Mouse (Mus musculus): ENCODE measurements at regions not wholly inside any gene's neighbourhood (a gene's known extent, or its start where the extent isn't known, plus 50 kb on each side); places are given as distances from the start of the nearest gene placed in this dataset.

DNA sequence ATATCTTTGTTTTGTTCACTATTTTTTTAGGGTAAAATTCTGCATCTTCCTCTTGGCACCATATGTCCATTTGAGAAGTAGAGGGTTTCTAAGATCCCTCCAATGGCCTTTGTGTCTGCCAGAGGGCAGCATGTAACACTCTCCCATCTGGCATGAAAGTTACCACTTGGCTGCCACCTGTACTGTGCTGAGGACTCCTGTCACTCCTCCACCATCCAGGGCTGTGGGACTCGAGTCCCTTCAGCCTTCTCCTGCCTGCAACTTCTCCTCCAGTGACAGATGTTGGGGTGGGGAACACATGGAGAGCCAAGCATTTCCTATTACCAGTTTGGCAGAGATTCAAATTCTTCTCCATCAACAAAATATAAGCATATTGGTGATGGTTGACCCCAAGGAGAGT, 262.3 kb upstream of the Marcks start:
- no peak for ATAC-seq (replicated peaks; ENCODE audit: insufficient number of reproducible peaks, low FRiP score, low TSS enrichment)
- Histone ChIP-seq H3K9ac (ENCODE audit: low read depth, low read length) (no peak overlapping the region), H3K4me1 (ENCODE audit: control insufficient read depth, insufficient read depth, low read length) (peaks cover 5% of the 10 kb centered on the region), H3K4me3 (ENCODE audit: low read depth, low read length) (no peak overlapping the region), H3K36me3 (ENCODE audit: control insufficient read depth, insufficient read depth, low read length) (no peaks in the 10 kb centered on the region), H3K4me2 (no peak overlapping the region), H3K27me3 (ENCODE audit: control insufficient read depth, insufficient read depth, low read length) (no peaks in the 10 kb centered on the region), H3K27ac (ENCODE audit: low read depth, low read length) (no peak overlapping the region), H3K9me3 (replicated peaks; ENCODE audit: control insufficient read depth, low read length) (no peaks in the 10 kb centered on the region)
- 23% methylated on average over 1 of the region's 1 CpGs for WGBS (ENCODE audit: insufficient replicate concordance)

- Histone ChIP-seq H3K4me2 (no peak overlapping the region), H3K27me3 (ENCODE audit: control insufficient read depth, insufficient read depth, low read length) (no peaks in the 10 kb centered on the region), H3K36me3 (ENCODE audit: control insufficient read depth, insufficient read depth, low read length) (no peaks in the 10 kb centered on the region), H3K9me3 (replicated peaks; ENCODE audit: control insufficient read depth, low read length) (no peaks in the 10 kb centered on the region), H3K9ac (ENCODE audit: low read depth, low read length) (no peak overlapping the region), H3K27ac (ENCODE audit: low read depth, low read length) (no peak overlapping the region), H3K4me1 (ENCODE audit: control insufficient read depth, insufficient read depth, low read length) (peaks cover 5% of the 10 kb centered on the region), H3K4me3 (ENCODE audit: low read depth, low read length) (no peak overlapping the region)
- ATAC-seq (replicated peaks; ENCODE audit: insufficient number of reproducible peaks, low FRiP score, low TSS enrichment): no peak
- WGBS (ENCODE audit: insufficient replicate concordance): 33% methylated on average over 4 of the region's 4 CpGs
Observed at GRCm38 (mm10) chr10:37400379-37400778, 261.7 kb upstream of the Marcks start.

- H3K4me2 ChIP-seq: peak overlapping the region; percentile 64
- H3K9me3 ChIP-seq (replicated peaks; ENCODE audit: control insufficient read depth, low read length): no peaks in the 10 kb centered on the region
- H3K36me3 ChIP-seq (ENCODE audit: control insufficient read depth, insufficient read depth, low read length): no peaks in the 10 kb centered on the region
- H3K27ac ChIP-seq (ENCODE audit: low read depth, low read length): peak overlapping the region; percentile 80
- H3K4me3 ChIP-seq (ENCODE audit: low read depth, low read length): peak overlapping the region; percentile 31
- H3K4me1 ChIP-seq (ENCODE audit: control insufficient read depth, insufficient read depth, low read length): peaks cover 5% of the 10 kb centered on the region
- H3K27me3 ChIP-seq (ENCODE audit: control insufficient read depth, insufficient read depth, low read length): no peaks in the 10 kb centered on the region
- peak; percentile 90 for ATAC-seq (replicated peaks; ENCODE audit: insufficient number of reproducible peaks, low FRiP score, low TSS enrichment)
- WGBS (ENCODE audit: insufficient replicate concordance): 2% methylated on average over 18 of the region's 18 CpGs
- peak overlapping the region; percentile 60 for H3K9ac ChIP-seq (ENCODE audit: low read depth, low read length)
Observed at GRCm38 (mm10) chr10:37397271-37397991, 258.7 kb upstream of the Marcks start.

DNA sequence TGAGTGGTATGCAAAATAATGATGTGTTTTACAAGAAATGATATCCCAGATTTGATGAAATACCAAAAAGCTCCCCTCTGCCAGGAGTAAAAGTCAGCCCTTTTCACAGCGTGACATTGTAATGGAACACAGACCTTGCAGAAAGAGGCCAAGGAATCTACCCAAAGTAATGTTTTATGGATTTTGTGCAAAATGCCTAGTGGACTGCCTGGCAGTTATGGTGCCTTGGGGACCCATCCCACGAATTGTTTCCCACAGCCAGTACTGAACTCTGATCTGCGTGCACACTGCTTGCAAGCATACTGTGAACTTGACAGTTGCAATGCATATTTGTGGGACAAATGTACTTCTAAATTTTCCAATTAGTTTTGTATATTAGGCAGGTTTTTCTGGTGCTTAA, 251.3 kb upstream of the Marcks start:
- WGBS (ENCODE audit: insufficient replicate concordance): 68% methylated on average over 3 of the region's 3 CpGs
- Histone ChIP-seq H3K27me3 (ENCODE audit: control insufficient read depth, insufficient read depth, low read length) (no peaks in the 10 kb centered on the region), H3K27ac (ENCODE audit: low read depth, low read length) (no peak overlapping the region), H3K4me3 (ENCODE audit: low read depth, low read length) (no peak overlapping the region), H3K9me3 (replicated peaks; ENCODE audit: control insufficient read depth, low read length) (no peaks in the 10 kb centered on the region), H3K36me3 (ENCODE audit: control insufficient read depth, insufficient read depth, low read length) (no peaks in the 10 kb centered on the region), H3K9ac (ENCODE audit: low read depth, low read length) (no peak overlapping the region), H3K4me2 (no peak overlapping the region), H3K4me1 (ENCODE audit: control insufficient read depth, insufficient read depth, low read length) (no peaks in the 10 kb centered on the region)
- no peak for ATAC-seq (replicated peaks; ENCODE audit: insufficient number of reproducible peaks, low FRiP score, low TSS enrichment)

GRCm38 (mm10) chr10:37386216-37386615, 247.5 kb upstream of the Marcks start:
- Histone ChIP-seq H3K4me2 (no peak overlapping the region), H3K27ac (ENCODE audit: low read depth, low read length) (no peak overlapping the region), H3K36me3 (ENCODE audit: control insufficient read depth, insufficient read depth, low read length) (no peaks in the 10 kb centered on the region), H3K27me3 (ENCODE audit: control insufficient read depth, insufficient read depth, low read length) (no peaks in the 10 kb centered on the region), H3K9me3 (replicated peaks; ENCODE audit: control insufficient read depth, low read length) (no peaks in the 10 kb centered on the region), H3K4me3 (ENCODE audit: low read depth, low read length) (no peak overlapping the region), H3K4me1 (ENCODE audit: control insufficient read depth, insufficient read depth, low read length) (no peaks in the 10 kb centered on the region), H3K9ac (ENCODE audit: low read depth, low read length) (no peak overlapping the region)
- ATAC-seq (replicated peaks; ENCODE audit: insufficient number of reproducible peaks, low FRiP score, low TSS enrichment): no peak

DNA sequence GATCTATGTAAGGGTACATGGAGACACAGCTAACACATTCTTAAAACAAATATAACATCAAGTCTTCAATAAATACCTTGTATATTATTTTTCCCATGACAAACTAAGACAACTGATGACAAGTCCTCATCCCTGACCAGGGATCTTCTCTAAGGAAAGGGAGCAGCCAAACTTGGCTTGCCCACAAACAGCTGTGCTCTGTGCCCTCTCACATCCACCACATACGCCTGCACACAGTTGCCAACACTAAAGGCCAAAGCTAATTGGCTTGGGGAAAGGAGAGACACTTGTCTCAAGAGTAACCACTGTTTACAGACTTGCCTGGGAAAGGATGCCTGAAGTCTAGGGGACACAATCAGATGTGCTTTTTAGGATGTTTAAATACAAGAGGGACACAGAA, 241.3 kb upstream of the Marcks start:
- no peaks in the 10 kb centered on the region for H3K9me3 ChIP-seq (replicated peaks; ENCODE audit: control insufficient read depth, low read length)
- no peak overlapping the region for H3K9ac ChIP-seq (ENCODE audit: low read depth, low read length)
- no peak overlapping the region for H3K4me3 ChIP-seq (ENCODE audit: low read depth, low read length)
- peaks cover 4% of the 10 kb centered on the region; the same call in 1 of the 2 replicates for H3K4me1 ChIP-seq (ENCODE audit: control insufficient read depth, insufficient read depth, low read length)
- H3K27ac ChIP-seq (ENCODE audit: low read depth, low read length): no peak overlapping the region
- no peak for ATAC-seq (replicated peaks; ENCODE audit: insufficient number of reproducible peaks, low FRiP score, low TSS enrichment)
- 61% methylated on average over 1 of the region's 1 CpGs for WGBS (ENCODE audit: insufficient replicate concordance)
- H3K36me3 ChIP-seq (ENCODE audit: control insufficient read depth, insufficient read depth, low read length): no peaks in the 10 kb centered on the region
- no peak overlapping the region for H3K4me2 ChIP-seq
- no peaks in the 10 kb centered on the region for H3K27me3 ChIP-seq (ENCODE audit: control insufficient read depth, insufficient read depth, low read length)

- Histone ChIP-seq H3K9ac (ENCODE audit: low read depth, low read length) (no peak overlapping the region), H3K4me2 (peak overlapping the region; percentile 29), H3K27ac (ENCODE audit: low read depth, low read length) (no peak overlapping the region), H3K9me3 (replicated peaks; ENCODE audit: control insufficient read depth, low read length) (no peaks in the 10 kb centered on the region), H3K4me1 (ENCODE audit: control insufficient read depth, insufficient read depth, low read length) (peaks cover 4% of the 10 kb centered on the region; the same call in 1 of the 2 replicates), H3K4me3 (ENCODE audit: low read depth, low read length) (no peak overlapping the region), H3K27me3 (ENCODE audit: control insufficient read depth, insufficient read depth, low read length) (no peaks in the 10 kb centered on the region), H3K36me3 (ENCODE audit: control insufficient read depth, insufficient read depth, low read length) (no peaks in the 10 kb centered on the region)
- WGBS (ENCODE audit: insufficient replicate concordance): 13% methylated on average over 4 of the region's 4 CpGs
- ATAC-seq (replicated peaks; ENCODE audit: insufficient number of reproducible peaks, low FRiP score, low TSS enrichment): no peak
Observed at GRCm38 (mm10) chr10:37378002-37378702, 239.4 kb upstream of the Marcks start.

DNA sequence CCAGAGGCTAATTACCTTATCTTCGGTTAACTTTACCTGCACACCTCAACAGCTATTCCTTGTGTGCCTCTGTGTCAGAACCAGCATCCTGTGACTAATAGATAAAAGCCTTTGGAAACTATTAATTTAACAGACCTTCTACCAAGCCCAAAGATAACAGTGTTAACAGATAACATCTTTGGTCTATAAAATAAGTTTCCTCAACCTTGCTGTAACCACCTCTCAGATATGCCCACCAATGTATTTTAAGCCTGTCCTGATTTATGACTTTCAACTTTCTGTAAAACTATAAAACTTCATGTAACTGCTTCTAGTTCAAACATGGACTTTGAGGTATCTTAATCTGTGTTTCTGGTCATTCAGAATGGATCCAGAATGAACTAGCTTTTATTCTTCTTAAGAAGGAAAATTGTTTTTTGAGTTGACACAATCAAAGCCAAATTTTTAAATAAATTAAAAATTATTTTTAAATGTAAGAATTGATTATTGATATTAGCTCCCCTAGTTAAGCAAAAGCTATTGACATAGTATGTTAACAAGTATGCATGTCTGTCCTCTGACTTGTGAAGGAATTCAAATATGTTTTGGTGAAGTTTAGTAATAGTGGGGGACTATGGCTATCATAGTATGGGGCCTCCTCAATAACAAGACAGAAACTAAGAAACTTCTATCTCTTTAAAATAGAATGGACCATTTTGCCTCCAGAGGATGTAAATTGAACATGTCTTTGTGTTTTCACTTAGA, 238.7 kb upstream of the Marcks start:
- Histone ChIP-seq H3K27ac (ENCODE audit: low read depth, low read length) (no peak overlapping the region), H3K27me3 (ENCODE audit: control insufficient read depth, insufficient read depth, low read length) (no peaks in the 10 kb centered on the region), H3K4me1 (ENCODE audit: control insufficient read depth, insufficient read depth, low read length) (peaks cover 4% of the 10 kb centered on the region; the same call in 1 of the 2 replicates), H3K36me3 (ENCODE audit: control insufficient read depth, insufficient read depth, low read length) (no peaks in the 10 kb centered on the region), H3K9me3 (replicated peaks; ENCODE audit: control insufficient read depth, low read length) (no peaks in the 10 kb centered on the region), H3K4me2 (no peak overlapping the region), H3K4me3 (ENCODE audit: low read depth, low read length) (no peak overlapping the region), H3K9ac (ENCODE audit: low read depth, low read length) (no peak overlapping the region)
- WGBS (ENCODE audit: insufficient replicate concordance): 76% methylated on average over 1 of the region's 1 CpGs
- ATAC-seq (replicated peaks; ENCODE audit: insufficient number of reproducible peaks, low FRiP score, low TSS enrichment): no peak

Data from heart, embryonic 11.5 days (tissue).